Mouse (Mus musculus): Measurements from ENCODE around the gene Aph1c.

GRCm38 (mm10) chr9:66834318-66835096 is at the start of gene Aph1c:
- TF ChIP-seq CTCF (IDR thresholded peaks at IDR 0.05; ENCODE audit: control insufficient read depth, insufficient read depth, low read length), result peak; percentile 5; the same call in 1 of the 2 replicates
- peak; percentile 48; the same call in 1 of the 2 replicates for TF ChIP-seq POLR2A (IDR thresholded peaks at IDR 0.05; ENCODE audit: borderline replicate concordance, control insufficient read depth, low read depth, low read length)

Measured in bone marrow, adult 2 months (tissue).